Mouse (Mus musculus) forebrain, postnatal 0 days (tissue): ENCODE results near the gene Rnf187. TPM values are rescaled to one million over a fixed set of nuclear protein-coding genes. Genes with fewer than 3 reads are reported as not detected.
A peak's percentile ranks its signal among the peaks of the same experiment; 100 is the strongest.

Source experiments
- ATAC-seq: fragments of 200-750 bp; cut with Nextera tagmentation; 2 replicates; pipeline ENCODE4 v1.8.0; 2017; ENCODE audit warnings: mild to moderate bottlenecking, moderate library complexity
- DNase-seq: peaks from one replicate; pipeline ENCODE4 v3.0.0-alpha.2; 2015
- H3K27ac ChIP-seq: fragments of 300-500 bp; sonication (generic); 2 replicates; pipeline ENCODE4 v1.5.1; 2014; ENCODE audit warnings: low read depth, mild to moderate bottlenecking, antibody characterized with exemption, low read length, moderate library complexity, mixed read lengths
- H3K27me3 ChIP-seq: fragments of 300-500 bp; sonication (generic); 2 replicates; pipeline ENCODE4 v1.6.1; 2014; ENCODE audit warnings: mild to moderate bottlenecking, low read length, mixed read lengths; ENCODE audit not compliant: insufficient read depth
- H3K36me3 ChIP-seq: fragments of 300-500 bp; sonication (generic); 2 replicates; pipeline ENCODE4 v1.6.1; 2014; ENCODE audit warnings: mild to moderate bottlenecking, moderate library complexity; ENCODE audit not compliant: insufficient read depth
- H3K4me1 ChIP-seq: fragments of 300-500 bp; sonication (generic); 2 replicates; pipeline ENCODE4 v1.6.1; 2014; ENCODE audit warnings: antibody characterized with exemption; ENCODE audit not compliant: insufficient read depth
- H3K4me2 ChIP-seq: fragments of 300-500 bp; sonication (generic); 2 replicates; pipeline ENCODE4 v1.6.1; 2014; ENCODE audit warnings: low read depth, mild to moderate bottlenecking, moderate library complexity
- H3K4me3 ChIP-seq: fragments of 300-500 bp; sonication (generic); 2 replicates; pipeline ENCODE4 v1.5.1; 2014; ENCODE audit warnings: low read depth, low read length, mixed read lengths
- H3K9ac ChIP-seq: fragments of 300-500 bp; sonication (generic); 2 replicates; pipeline ENCODE4 v1.6.1; 2014; ENCODE audit warnings: mild to moderate bottlenecking
- H3K9me3 ChIP-seq: fragments of 300-500 bp; sonication (generic); 2 replicates; pipeline ENCODE4 v1.6.1; 2016; ENCODE audit warnings: low read length
- CTCF ChIP-seq: sonication (generic); IDR thresholded peaks from 2 replicates; pipeline ENCODE4 v1.5.1; 2016; ENCODE audit warnings: antibody characterized with exemption, control low read depth, low read depth
- WGBS: fragments of 180-500 bp; shearing (Covaris S2); extraction: QIAGEN DNeasy Blood & Tissue Kit; methylation state at CpG from one replicate; pipeline ENCODE4 v1.1.7; 2014; 5-methylcytosine and 5-hydroxymethylcytosine counted together
- polyA plus RNA-seq: library from polyadenylated mRNA; unstranded; fragments of >200 nt; fragmentation: Nextera tagmentation; extraction: Ambion mirVana; gene quantifications from 2 replicates; pipeline ENCODE4 v1.2.1, GENCODE M21; 2015
- total RNA-seq: library from RNA; depleted of rRNA; stranded (reverse); fragments of >200 nt; gene quantifications from 2 replicates; pipeline ENCODE4 v1.2.3, GENCODE M21; 2014

Rnf187 gene
- total and polyA plus RNA-seq, 2 experiments from 2014 or later: 608 to 716 TPM

- Histone ChIP-seq H3K9me3 (no peaks in the 10 kb centered on the region), H3K4me3 (no peak overlapping the region), H3K9ac (no peak overlapping the region), H3K27me3 (no peaks in the 10 kb centered on the region), H3K27ac (no peak overlapping the region), H3K36me3 (peaks cover 10% of the 10 kb centered on the region; the same call in 1 of the 2 replicates), H3K4me1 (peaks cover 8% of the 10 kb centered on the region), H3K4me2 (no peak overlapping the region)
- 91% methylated on average over 3 of the region's 3 CpGs for WGBS
- TF ChIP-seq CTCF: no peak
- no peak for ATAC-seq
- DNase-seq: no peak
These were observed 35.7 kb upstream of the Rnf187 start for GRCm38 (mm10) chr11:58974414-58974813.

DNA sequence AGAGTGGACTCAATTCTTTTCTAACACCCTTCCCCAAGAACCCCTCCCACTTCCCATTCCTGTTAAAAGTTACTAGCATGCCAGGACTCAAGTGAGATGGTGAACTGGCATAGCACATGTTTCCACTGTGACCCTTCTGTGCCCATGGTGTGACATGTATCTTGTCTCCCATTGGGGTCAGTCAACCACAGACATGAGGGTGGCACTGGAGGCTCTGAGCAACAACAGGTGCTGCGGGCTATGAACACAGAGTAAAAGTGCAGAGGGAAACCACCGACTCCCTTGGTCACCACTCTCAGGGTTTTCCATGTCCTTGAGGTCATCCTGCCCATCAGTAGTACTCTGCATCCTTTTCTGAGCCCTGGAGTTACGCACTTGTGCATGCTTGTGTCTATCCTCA lies 33.1 kb upstream of the Rnf187 start:
- no peak for TF ChIP-seq CTCF
- peaks cover 10% of the 10 kb centered on the region; the same call in 1 of the 2 replicates for H3K36me3 ChIP-seq
- no peaks in the 10 kb centered on the region for H3K4me1 ChIP-seq
- no peak overlapping the region for H3K4me2 ChIP-seq
- ATAC-seq: no peak
- no peaks in the 10 kb centered on the region for H3K9me3 ChIP-seq
- 90% methylated on average over 3 of the region's 3 CpGs for WGBS
- no peak overlapping the region for H3K27ac ChIP-seq
- no peak overlapping the region for H3K9ac ChIP-seq
- DNase-seq: no peak
- no peaks in the 10 kb centered on the region for H3K27me3 ChIP-seq
- H3K4me3 ChIP-seq: no peak overlapping the region

- Histone ChIP-seq H3K9me3 (no peaks in the 10 kb centered on the region), H3K9ac (no peak overlapping the region), H3K4me1 (no peaks in the 10 kb centered on the region), H3K4me3 (no peak overlapping the region), H3K36me3 (peaks cover 10% of the 10 kb centered on the region; the same call in 1 of the 2 replicates), H3K27ac (no peak overlapping the region), H3K4me2 (no peak overlapping the region), H3K27me3 (no peaks in the 10 kb centered on the region)
- 92% methylated on average over 21 of the region's 21 CpGs for whole genome bisulfite sequencing
- no peak for ATAC-seq
- DNase-seq: no peak
- TF ChIP-seq CTCF: peak; percentile 11; the same call in 1 of the 2 replicates
These were observed 32.3 kb upstream of the Rnf187 start for GRCm38 (mm10) chr11:58970831-58971530.

DNA sequence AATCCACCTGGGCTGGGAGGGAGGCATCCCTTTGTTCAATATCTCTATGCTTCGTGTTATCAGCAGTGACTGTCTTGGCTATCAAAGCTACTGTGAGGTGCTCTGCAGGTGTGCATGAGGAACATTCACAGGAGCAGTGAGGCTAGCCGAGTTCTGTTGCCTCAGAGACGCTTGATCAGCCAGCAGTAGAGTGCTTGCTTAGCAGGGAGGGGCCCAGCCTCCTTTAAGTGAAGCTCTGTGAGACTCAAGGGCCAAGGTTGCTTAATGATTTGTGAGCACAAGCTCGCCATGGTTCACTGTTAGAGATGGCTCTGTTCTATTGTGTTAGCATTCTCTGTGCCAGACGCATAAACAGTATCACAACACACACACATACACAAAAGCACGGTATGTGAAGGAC lies 30.9 kb upstream of the Rnf187 start:
- Histone ChIP-seq H3K27me3 (no peaks in the 10 kb centered on the region), H3K27ac (no peak overlapping the region), H3K4me3 (no peak overlapping the region), H3K9ac (no peak overlapping the region), H3K9me3 (no peaks in the 10 kb centered on the region), H3K36me3 (peaks cover 10% of the 10 kb centered on the region; the same call in 1 of the 2 replicates), H3K4me2 (no peak overlapping the region), H3K4me1 (no peaks in the 10 kb centered on the region)
- DNase-seq (no peak), ATAC-seq (no peak)
- 79% methylated on average over 6 of the region's 6 CpGs for WGBS
- no peak for TF ChIP-seq CTCF

GRCm38 (mm10) chr11:58969027-58969426 lies 30.3 kb upstream of the Rnf187 start:
- H3K4me1 ChIP-seq: no peaks in the 10 kb centered on the region

DNA sequence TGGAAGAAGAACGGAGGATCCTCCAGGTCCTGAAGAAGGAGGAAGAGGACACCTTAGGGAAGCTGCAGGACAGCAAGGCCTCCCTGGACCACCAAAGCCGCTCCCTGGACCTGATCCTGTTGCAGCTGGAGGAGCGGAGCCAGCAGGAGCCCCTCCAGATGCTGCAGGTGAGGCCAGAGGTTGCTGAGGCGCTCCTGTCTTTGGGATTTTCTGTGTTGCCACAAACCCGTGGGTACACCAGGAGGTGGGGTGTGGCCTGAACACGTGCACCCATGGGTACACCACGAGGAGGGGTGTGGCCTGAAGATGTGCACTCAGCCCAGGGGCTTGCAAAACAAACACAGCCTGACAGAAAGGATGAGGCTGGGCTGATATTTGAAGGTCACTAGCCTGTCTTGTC lies 29.8 kb upstream of the Rnf187 start:
- H3K4me3 ChIP-seq: no peak overlapping the region
- no peaks in the 10 kb centered on the region for H3K9me3 ChIP-seq
- H3K4me2 ChIP-seq: no peak overlapping the region
- no peak overlapping the region for H3K9ac ChIP-seq
- 88% methylated on average over 7 of the region's 7 CpGs for WGBS
- no peak for ATAC-seq
- TF ChIP-seq CTCF: no peak
- H3K27me3 ChIP-seq: no peaks in the 10 kb centered on the region
- no peaks in the 10 kb centered on the region for H3K4me1 ChIP-seq
- DNase-seq: no peak
- peaks cover 10% of the 10 kb centered on the region; the same call in 1 of the 2 replicates for H3K36me3 ChIP-seq
- no peak overlapping the region for H3K27ac ChIP-seq

More at GRCm38 (mm10) chr11:58969027-58969426, 30.3 kb upstream of the Rnf187 start:
- DNase-seq (no peak), ATAC-seq (no peak)
- Histone ChIP-seq H3K4me2 (no peak overlapping the region), H3K27me3 (no peaks in the 10 kb centered on the region), H3K27ac (no peak overlapping the region), H3K9ac (no peak overlapping the region), H3K9me3 (no peaks in the 10 kb centered on the region), H3K4me3 (no peak overlapping the region), H3K36me3 (peaks cover 10% of the 10 kb centered on the region; the same call in 1 of the 2 replicates)
- 82% methylated on average over 8 of the region's 8 CpGs for WGBS
- no peak for TF ChIP-seq CTCF

DNA sequence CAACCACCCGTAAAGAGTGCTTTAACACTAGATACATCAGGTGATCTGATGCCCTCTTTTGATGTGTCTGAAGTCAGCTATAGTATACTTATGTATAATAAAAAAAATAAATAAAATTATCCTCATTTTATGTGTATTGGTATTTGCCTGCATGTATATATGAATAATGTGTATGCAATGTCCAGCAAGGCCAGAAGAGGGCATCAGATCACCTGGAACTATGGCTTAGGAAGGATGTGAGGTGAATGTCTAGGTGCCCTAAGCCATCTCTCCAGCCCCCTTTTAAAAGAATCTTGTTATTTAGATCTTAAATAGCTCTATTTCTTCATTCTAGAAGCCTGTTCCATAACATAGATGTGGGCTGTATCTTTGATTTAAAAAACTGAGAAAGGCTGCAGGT lies 28.6 kb upstream of the Rnf187 start:
- TF ChIP-seq CTCF: peak; percentile 64
- no peaks in the 10 kb centered on the region for H3K4me1 ChIP-seq
- no peak overlapping the region for H3K9ac ChIP-seq
- H3K27me3 ChIP-seq: no peaks in the 10 kb centered on the region
- WGBS: 92% methylated on average over 1 of the region's 1 CpGs
- H3K36me3 ChIP-seq: peaks cover 10% of the 10 kb centered on the region; the same call in 1 of the 2 replicates
- no peak overlapping the region for H3K27ac ChIP-seq
- H3K9me3 ChIP-seq: no peaks in the 10 kb centered on the region
- ATAC-seq (no peak), DNase-seq (peak; percentile 35)
- no peak overlapping the region for H3K4me2 ChIP-seq
- H3K4me3 ChIP-seq: no peak overlapping the region
